Mouse (Mus musculus): Measurements from ENCODE around the gene Gm3278.
"Not testable (repeated sequence)": the region's sequence is repeated elsewhere in the genome, so short reads cannot be mapped to it uniquely, and the experiment has no call there.

The Gm3278 gene

DNA sequence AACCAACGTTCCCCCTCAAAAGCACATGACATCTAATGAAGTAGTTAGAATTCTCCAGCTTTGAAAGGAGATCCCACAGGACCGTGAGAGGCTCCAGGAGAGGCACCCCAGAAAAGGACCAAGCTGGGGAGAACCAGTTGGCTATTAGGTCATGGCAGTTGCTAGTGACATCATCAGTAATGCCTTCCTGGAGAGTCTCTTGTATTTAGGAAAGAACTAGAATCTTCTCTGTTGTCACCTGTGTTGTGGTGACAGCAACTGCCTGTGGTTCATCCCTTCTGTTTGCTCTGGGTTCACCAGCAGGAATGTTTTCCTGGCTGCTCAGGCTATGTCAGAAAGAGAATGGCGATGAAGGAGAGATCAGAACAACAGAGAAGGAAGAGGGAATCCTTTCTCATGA, at the start of gene Gm3278:
Gene Gm3278 (plus strand): TSS at position 301 of the 400 bp plus-strand sequence.
- DNase-seq = not testable (repeated sequence)

DNA sequence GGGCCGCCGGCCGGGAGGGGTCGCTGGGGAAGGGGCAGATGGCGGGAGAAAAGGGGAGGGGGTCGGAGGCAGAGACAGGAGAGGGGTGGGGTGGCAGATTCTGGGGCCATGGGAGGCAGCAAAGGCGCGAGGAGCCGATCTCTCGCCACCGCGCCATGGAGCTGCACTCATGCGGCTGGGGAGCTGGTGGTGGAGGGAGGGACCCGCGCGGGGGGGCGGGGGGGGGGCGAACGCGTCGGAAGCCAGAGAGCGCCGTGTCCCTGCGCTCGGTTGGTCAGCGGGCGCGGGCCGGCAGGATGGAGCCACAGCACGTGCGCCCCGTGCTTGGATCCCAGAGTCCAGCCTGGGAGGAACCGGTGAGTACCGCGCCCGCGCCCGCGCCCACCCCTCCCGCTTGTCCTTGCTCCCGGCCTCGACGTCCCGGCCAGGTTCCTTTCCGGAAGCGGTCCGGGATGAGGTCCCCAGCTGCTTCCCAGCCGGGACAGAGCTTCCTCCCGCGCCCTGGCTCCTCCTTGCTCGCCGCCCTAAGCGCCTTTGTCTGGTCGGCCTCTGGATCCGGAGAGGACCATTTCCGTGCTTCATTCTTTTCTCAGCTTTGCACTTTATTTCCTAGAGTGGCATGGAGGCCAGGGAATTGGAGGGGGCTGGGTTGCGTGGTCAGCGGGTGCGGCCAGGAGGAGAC, 36.8 kb upstream of the Gm3278 start, which contains the start of gene Gm3264:
Gene Gm3264 (plus strand): TSS at position 278 of the 682 bp plus-strand sequence.
- DNase-seq = peak; percentile 3
